Mouse (Mus musculus) heart, embryonic 14.5 days (tissue): ENCODE data around the gene 2610507B11Rik. TPM values are rescaled to one million over a fixed set of nuclear protein-coding genes. Genes with fewer than 3 reads are reported as not detected.

ENCODE experiments used
- ATAC-seq: fragments of 200-750 bp; cut with Nextera tagmentation; 2 replicates; pipeline ENCODE4 v1.8.0; 2017; ENCODE audit warnings: low read depth, moderate TSS enrichment; ENCODE audit not compliant: insufficient number of reproducible peaks, insufficient read depth, low FRiP score
- H3K27ac ChIP-seq, 2 experiments: fragments of 200-500 bp in 1 of 2; fragments of 300-500 bp in 1 of 2; sonication (generic) in 1 of 2; replicated peaks in 1 of 2; 2 replicates each; pipeline ENCODE4 v1.5.1; 2012 to 2014; ENCODE audit warnings: low read depth in 2 of 2, low read length in 2 of 2, control low read depth in 1 of 2, mild to moderate bottlenecking in 1 of 2, mixed read lengths in 1 of 2; ENCODE audit not compliant: control insufficient read depth in 1 of 2, insufficient read depth in 1 of 2
- H3K27me3 ChIP-seq: fragments of 300-500 bp; sonication (generic); 2 replicates; pipeline ENCODE4 v1.6.1; 2014; ENCODE audit warnings: mild to moderate bottlenecking, low read length, control low read depth; ENCODE audit not compliant: control insufficient read depth, insufficient read depth
- H3K36me3 ChIP-seq: fragments of 300-500 bp; sonication (generic); 2 replicates; pipeline ENCODE4 v1.6.1; 2014; ENCODE audit warnings: mild to moderate bottlenecking, control low read depth, low read length, mixed read lengths; ENCODE audit not compliant: control insufficient read depth, insufficient read depth
- H3K4me1 ChIP-seq, 2 experiments: fragments of 200-500 bp in 1 of 2; fragments of 300-500 bp in 1 of 2; sonication (generic) in 1 of 2; 2 replicates each; pipeline ENCODE4 v1.6.1; 2012 to 2014; ENCODE audit warnings: low read length in 2 of 2, control low read depth in 1 of 2, mixed read lengths in 1 of 2; ENCODE audit not compliant: control insufficient read depth in 2 of 2, insufficient read depth in 2 of 2
- H3K4me2 ChIP-seq: fragments of 300-500 bp; sonication (generic); 2 replicates; pipeline ENCODE4 v1.6.1; 2014; ENCODE audit warnings: mild to moderate bottlenecking, low read length
- H3K4me3 ChIP-seq, 2 experiments: fragments of 200-500 bp in 1 of 2; fragments of 300-500 bp in 1 of 2; sonication (generic) in 1 of 2; 2 replicates each; pipeline ENCODE4 v1.5.1; 2012 to 2014; ENCODE audit warnings: low read length in 2 of 2, mild to moderate bottlenecking in 2 of 2, control low read depth in 1 of 2, low read depth in 1 of 2, moderate library complexity in 1 of 2; ENCODE audit not compliant: control insufficient read depth in 1 of 2, insufficient read depth in 1 of 2
- H3K9ac ChIP-seq: fragments of 300-500 bp; sonication (generic); 2 replicates; pipeline ENCODE4 v1.6.1; 2014; ENCODE audit warnings: mild to moderate bottlenecking, low read length
- H3K9me3 ChIP-seq: fragments of 300-500 bp; sonication (generic); 2 replicates; pipeline ENCODE4 v1.6.1; 2016; ENCODE audit warnings: low read length, control low read depth; ENCODE audit not compliant: control insufficient read depth
- WGBS: fragments of 180-500 bp; shearing (Covaris S2); extraction: QIAGEN DNeasy Blood & Tissue Kit; methylation state at CpG from one replicate; pipeline ENCODE4 v1.1.7; 2014; 5-methylcytosine and 5-hydroxymethylcytosine counted together
- polyA plus RNA-seq: library from polyadenylated mRNA; unstranded; fragments of >200 nt; fragmentation: Nextera tagmentation; extraction: Ambion mirVana; gene quantifications from 2 replicates; pipeline ENCODE4 v1.2.1, GENCODE M21; 2014

The 2610507B11Rik gene
- 71.3 and 72.5 TPM in 2 replicates for polyA plus RNA-seq

- WGBS: under 1% methylated on average over 104 of the region's 115 CpGs
- Histone ChIP-seq H3K27ac (peak within 1 kb of the TSS; percentile 68 to 88), H3K9ac (peak within 1 kb of the TSS; percentile 82), H3K36me3 (peaks cover 39% of the 10 kb centered on the region), H3K4me3 (peak within 1 kb of the TSS; percentile 63 to 87), H3K4me2 (peak within 1 kb of the TSS; percentile 60), H3K27me3 (peaks cover 7% of the 10 kb centered on the region; the same call in 1 of the 2 replicates), H3K9me3 (no peaks in the 10 kb centered on the region), H3K4me1 (peaks cover 2 to 10% of the 10 kb centered on the region in 2 experiments; a peak in 3 of 4 replicates)
- peak; percentile 98 for ATAC-seq
Measured at GRCm38 (mm10) chr11:78261380-78262352, at the start of gene 2610507B11Rik. Gene 2610507B11Rik, plus strand, starts transcription at chr11:78261752.

- no peak for ATAC-seq
- no peak overlapping the region for H3K9ac ChIP-seq
- no peaks in the 10 kb centered on the region for H3K4me1 ChIP-seq
- H3K4me3 ChIP-seq: no peak overlapping the region
- H3K27ac ChIP-seq: no peak overlapping the region
- no peaks in the 10 kb centered on the region for H3K27me3 ChIP-seq
- WGBS: 95% methylated on average over 14 of the region's 14 CpGs
- no peaks in the 10 kb centered on the region for H3K9me3 ChIP-seq
- H3K36me3 ChIP-seq: peaks cover 100% of the 10 kb centered on the region
- no peak overlapping the region for H3K4me2 ChIP-seq
Measured at GRCm38 (mm10) chr11:78213086-78213817, 48.3 kb upstream of the 2610507B11Rik start.

GRCm38 (mm10) chr11:78215709-78216317 lies 45.7 kb upstream of the 2610507B11Rik start:
- Histone ChIP-seq H3K4me1 (no peaks in the 10 kb centered on the region), H3K9ac (no peak overlapping the region), H3K36me3 (peaks cover 100% of the 10 kb centered on the region), H3K27me3 (no peaks in the 10 kb centered on the region), H3K27ac (no peak overlapping the region), H3K9me3 (no peaks in the 10 kb centered on the region), H3K4me3 (no peak overlapping the region), H3K4me2 (no peak overlapping the region)
- no peak for ATAC-seq
- 85% methylated on average over 11 of the region's 11 CpGs for WGBS

GRCm38 (mm10) chr11:78223586-78223985 lies 38.0 kb upstream of the 2610507B11Rik start:
- H3K4me3 ChIP-seq: no peak overlapping the region
- 90% methylated on average over 4 of the region's 4 CpGs for WGBS
- no peak overlapping the region for H3K27ac ChIP-seq
- H3K27me3 ChIP-seq: no peaks in the 10 kb centered on the region
- no peak overlapping the region for H3K9ac ChIP-seq
- H3K4me2 ChIP-seq: no peak overlapping the region
- ATAC-seq: no peak
- H3K36me3 ChIP-seq: peaks cover 99% of the 10 kb centered on the region
- no peaks in the 10 kb centered on the region for H3K4me1 ChIP-seq
- no peaks in the 10 kb centered on the region for H3K9me3 ChIP-seq

- no peaks in the 10 kb centered on the region for H3K27me3 ChIP-seq
- ATAC-seq: no peak
- H3K27ac ChIP-seq: no peak overlapping the region
- WGBS: 81% methylated on average over 6 of the region's 6 CpGs
- H3K4me1 ChIP-seq: no peaks in the 10 kb centered on the region
- H3K9me3 ChIP-seq: no peaks in the 10 kb centered on the region
- no peak overlapping the region for H3K4me2 ChIP-seq
- H3K4me3 ChIP-seq: no peak overlapping the region
- peaks cover 85% of the 10 kb centered on the region for H3K36me3 ChIP-seq
- H3K9ac ChIP-seq: no peak overlapping the region
Measured at GRCm38 (mm10) chr11:78231518-78231917, 30.0 kb upstream of the 2610507B11Rik start.

GRCm38 (mm10) chr11:78240193-78240857 lies 21.2 kb upstream of the 2610507B11Rik start:
- Histone ChIP-seq H3K27ac (no peak overlapping the region), H3K27me3 (no peaks in the 10 kb centered on the region), H3K4me3 (no peak overlapping the region), H3K4me1 (peaks cover 2 to 9% of the 10 kb centered on the region in 2 experiments; a peak in 3 of 4 replicates), H3K9me3 (no peaks in the 10 kb centered on the region), H3K36me3 (peaks cover 27% of the 10 kb centered on the region), H3K4me2 (no peak overlapping the region), H3K9ac (no peak overlapping the region)
- no peak for ATAC-seq
- 76% methylated on average over 9 of the region's 9 CpGs for WGBS

- H3K9ac ChIP-seq: peak overlapping the region; percentile 97
- peaks cover 14% of the 10 kb centered on the region for H3K36me3 ChIP-seq
- WGBS: 0% methylated on average over 19 of the region's 19 CpGs
- no peaks in the 10 kb centered on the region for H3K27me3 ChIP-seq
- peak overlapping the region; percentile 92 for H3K4me2 ChIP-seq
- peaks cover 2 to 21% of the 10 kb centered on the region in 2 experiments; a peak in 3 of 4 replicates for H3K4me1 ChIP-seq
- H3K9me3 ChIP-seq: no peaks in the 10 kb centered on the region
- peak; percentile 47 for ATAC-seq
- peak overlapping the region; percentile 90 to 94 for H3K4me3 ChIP-seq
- peak overlapping the region; percentile 45 to 97; a peak in 3 of 4 replicates for H3K27ac ChIP-seq
Measured at GRCm38 (mm10) chr11:78245261-78245626, 16.3 kb upstream of the 2610507B11Rik start.
